Mouse (Mus musculus) brain, embryonic 14.5 days (tissue): ENCODE results near the gene Tbx1.

Experiments
- CTCF ChIP-seq: fragments of 200-500 bp; IDR thresholded peaks from 2 replicates; pipeline ENCODE4 v1.5.1; 2012; ENCODE audit warnings: inconsistent platforms, mild to moderate bottlenecking, moderate library complexity, borderline replicate concordance; ENCODE audit not compliant: insufficient read depth, insufficient read length; ENCODE audit errors: extremely low read depth
- POLR2A ChIP-seq: fragments of 200-500 bp; IDR thresholded peaks from 2 replicates; pipeline ENCODE4 v1.6.1; 2012; ENCODE audit warnings: mild to moderate bottlenecking, inconsistent platforms, borderline replicate concordance; ENCODE audit not compliant: poor library complexity, insufficient read depth, insufficient read length, severe bottlenecking; ENCODE audit errors: extremely low read depth

- TF ChIP-seq POLR2A (no peak), CTCF (no peak)
Measured at GRCm38 (mm10) chr16:18581623-18582205, 8.8 kb downstream of the Tbx1 start.
